Mouse (Mus musculus) cerebellum, adult 9-10 months (tissue): Measurements from ENCODE around the gene Prkch.

Source experiments
- DNase-seq: peaks from one replicate; pipeline ENCODE4 v3.0.0; 2022

Gene Prkch

GRCm38 (mm10) chr12:73764649-73765525 is 180.3 kb downstream of the Prkch start:
- DNase-seq = no peak

GRCm38 (mm10) chr12:73766152-73766551 is 181.6 kb downstream of the Prkch start:
- DNase-seq = no peak

GRCm38 (mm10) chr12:73768788-73769187 is 184.2 kb downstream of the Prkch start:
- peak; percentile 30 for DNase-seq

DNA sequence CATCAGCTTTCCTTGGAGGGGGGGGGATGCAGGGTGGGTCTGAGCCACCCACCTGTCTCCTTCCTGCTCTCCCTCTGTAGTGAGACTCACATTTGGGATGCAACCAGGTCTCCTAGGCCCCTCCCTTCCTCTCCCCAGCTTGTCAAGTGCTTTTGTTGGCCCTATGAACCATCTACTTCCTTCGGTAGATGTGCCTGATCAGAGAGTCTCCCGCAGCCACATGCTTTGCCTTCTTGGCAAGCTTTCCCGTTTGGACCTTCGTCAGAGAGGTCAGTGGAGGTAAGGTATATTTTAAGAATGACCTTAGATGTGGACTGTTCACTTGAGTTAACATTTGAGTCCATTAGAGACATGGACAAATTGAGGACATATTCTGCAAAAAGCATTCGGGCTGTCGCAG is 184.9 kb downstream of the Prkch start:
- DNase-seq = no peak

DNA sequence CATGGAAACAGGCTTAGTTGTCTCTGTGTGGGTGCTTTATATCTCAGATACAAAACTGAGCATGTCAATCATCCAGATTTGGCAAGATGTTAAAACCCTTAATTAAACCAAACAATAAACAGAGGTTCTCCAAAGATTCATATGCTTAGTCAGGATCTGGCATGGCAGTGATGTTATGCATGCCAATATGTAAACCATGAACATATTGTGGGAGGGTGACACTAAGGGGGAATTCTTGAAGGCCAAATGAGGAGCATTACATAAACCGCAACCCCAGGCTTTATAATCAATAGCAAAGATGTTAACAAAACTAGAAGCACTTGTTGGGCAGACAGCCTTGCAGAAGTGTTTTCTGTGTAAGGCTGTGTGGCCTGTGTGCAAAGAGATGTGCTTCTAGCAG is 186.2 kb downstream of the Prkch start:
- DNase-seq = no peak

- no peak for DNase-seq
Observed at GRCm38 (mm10) chr12:73774793-73775385, 190.3 kb downstream of the Prkch start.

GRCm38 (mm10) chr12:73776401-73776945 is 191.9 kb downstream of the Prkch start:
- no peak for DNase-seq

- no peak for DNase-seq
Observed at GRCm38 (mm10) chr12:73777673-73778072, 193.1 kb downstream of the Prkch start.

DNA sequence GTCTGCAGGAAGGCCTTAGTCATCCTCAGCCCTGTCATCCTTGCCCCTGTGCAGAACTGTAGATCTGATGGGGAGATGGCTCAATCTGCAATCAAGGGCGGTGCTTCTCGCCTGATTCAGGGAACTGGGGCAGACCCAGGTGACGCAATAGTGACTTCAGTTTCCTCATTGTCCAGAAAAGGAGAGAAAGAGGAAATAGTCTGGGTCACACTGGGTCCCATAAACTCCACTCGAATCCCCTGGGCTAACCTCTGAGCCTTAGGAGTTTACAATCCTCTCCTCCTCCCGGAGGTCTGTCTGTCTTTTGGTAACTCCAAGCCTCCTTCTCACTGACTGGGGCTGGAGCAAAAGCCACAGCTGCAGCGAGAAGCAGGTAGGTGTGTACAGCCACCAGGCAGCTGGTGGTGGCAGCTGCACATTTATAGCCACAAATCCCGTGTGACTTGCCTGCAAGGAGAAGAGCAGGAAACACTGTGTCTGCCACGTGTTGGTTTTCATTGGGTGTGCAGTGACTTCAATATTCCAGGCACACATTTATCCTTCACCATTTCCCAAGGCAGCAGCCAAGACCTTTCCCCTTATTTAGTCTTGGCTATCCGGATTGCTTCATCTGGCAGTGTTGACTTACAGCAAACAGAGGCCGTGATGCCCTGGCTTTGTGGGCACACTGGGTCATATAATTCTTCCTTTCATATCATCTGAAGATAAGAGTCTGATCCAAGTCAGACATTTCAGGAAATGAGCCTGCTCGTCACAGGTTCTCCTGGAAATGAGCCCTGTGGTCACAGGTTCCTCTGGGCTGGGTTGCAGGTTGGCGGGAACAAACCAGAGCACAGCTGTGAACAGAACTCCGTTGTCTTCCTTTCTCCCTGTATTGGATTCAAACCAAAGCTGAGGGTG is 195.0 kb downstream of the Prkch start:
- DNase-seq = no peak

- no peak for DNase-seq
Observed at GRCm38 (mm10) chr12:73781425-73782032, 196.9 kb downstream of the Prkch start.

DNA sequence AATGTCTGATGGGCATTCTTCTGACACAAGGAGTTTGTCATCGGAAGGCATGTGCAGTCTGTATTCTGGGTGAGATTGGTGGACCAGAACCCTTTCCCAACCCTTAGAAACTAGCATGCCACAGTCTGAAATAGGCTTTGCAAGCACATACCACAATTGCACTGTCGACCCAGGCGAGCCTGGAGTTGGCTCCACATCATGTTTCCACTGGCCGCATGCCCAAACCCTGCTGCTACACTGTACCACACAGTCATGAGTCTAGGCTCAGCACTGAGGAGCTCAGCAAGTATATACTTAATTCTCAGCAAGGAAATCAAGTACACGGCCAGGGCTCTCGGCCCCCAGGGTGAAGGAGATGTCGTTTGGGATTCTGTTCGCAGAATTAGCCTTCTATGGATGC is 202.3 kb downstream of the Prkch start:
- peak; percentile 88 for DNase-seq

DNA sequence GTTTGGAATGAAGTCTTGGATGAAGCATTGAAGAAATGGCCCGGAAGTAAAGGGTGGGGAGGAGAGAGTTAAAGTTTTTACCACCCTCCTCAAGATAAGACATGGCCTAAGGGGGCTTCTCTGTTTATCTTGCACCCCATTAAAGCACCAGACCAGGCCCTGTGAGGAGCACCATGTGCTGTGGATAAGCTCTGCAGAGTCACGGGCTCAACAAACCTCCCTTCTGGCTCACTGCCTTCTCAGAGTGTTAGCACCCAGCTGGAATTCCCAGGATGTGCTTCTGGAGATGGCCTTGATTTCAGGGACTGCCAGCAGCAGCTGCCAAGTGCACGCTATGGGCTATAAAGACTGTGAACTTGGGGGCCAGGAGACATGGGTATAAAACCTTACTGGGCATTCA is 204.3 kb downstream of the Prkch start:
- no peak for DNase-seq

GRCm38 (mm10) chr12:73790571-73791108 is 206.0 kb downstream of the Prkch start:
- DNase-seq = no peak

- DNase-seq = no peak
Observed at GRCm38 (mm10) chr12:73793216-73793615, 208.6 kb downstream of the Prkch start.

DNA sequence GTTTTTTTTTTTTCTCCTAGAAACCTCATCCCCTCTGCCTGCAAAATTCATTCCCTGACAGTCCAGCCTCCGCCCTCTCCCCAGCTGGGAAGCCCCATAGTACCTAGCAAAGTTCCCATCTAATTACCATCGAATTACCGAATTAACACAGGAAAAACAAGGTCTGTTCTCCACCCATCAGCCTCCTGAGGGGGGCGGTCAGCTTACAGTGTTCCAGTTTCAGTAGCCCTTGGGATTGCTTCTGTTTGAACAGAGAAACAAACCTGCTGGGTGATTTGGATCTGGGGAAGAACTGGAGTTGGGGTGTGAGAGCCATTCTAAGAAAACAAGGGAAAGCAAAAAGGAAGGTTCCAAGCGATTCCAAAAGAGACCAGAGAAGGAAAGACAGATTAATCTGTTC is 209.1 kb downstream of the Prkch start:
- DNase-seq = peak; percentile 31

- peak; percentile 62 for DNase-seq
Observed at GRCm38 (mm10) chr12:73794151-73794883, 209.7 kb downstream of the Prkch start.

- no peak for DNase-seq
Observed at GRCm38 (mm10) chr12:73799671-73800070, 215.1 kb downstream of the Prkch start.

DNA sequence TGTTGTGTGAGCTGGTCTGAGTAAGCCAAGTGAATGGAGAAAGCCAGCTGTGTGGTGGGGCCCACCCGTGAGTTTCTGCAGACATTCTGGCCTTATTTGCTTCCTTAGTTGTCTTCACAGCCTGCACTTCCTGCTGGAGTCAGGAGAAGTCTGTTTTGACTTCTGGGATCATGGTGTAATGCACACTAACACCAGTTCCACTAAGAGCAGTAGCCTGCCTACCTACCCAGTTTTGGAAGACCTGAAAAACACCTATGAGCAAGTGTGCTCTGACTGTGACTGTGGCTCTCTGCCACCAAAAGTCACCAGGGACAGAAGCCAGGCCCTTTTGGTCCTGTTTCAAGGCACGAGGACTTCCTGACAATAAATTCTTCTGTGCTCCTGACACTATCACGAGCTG is 216.3 kb downstream of the Prkch start:
- peak; percentile 43 for DNase-seq

- peak; percentile 68 for DNase-seq
Observed at GRCm38 (mm10) chr12:73801845-73802244, 217.2 kb downstream of the Prkch start.

DNA sequence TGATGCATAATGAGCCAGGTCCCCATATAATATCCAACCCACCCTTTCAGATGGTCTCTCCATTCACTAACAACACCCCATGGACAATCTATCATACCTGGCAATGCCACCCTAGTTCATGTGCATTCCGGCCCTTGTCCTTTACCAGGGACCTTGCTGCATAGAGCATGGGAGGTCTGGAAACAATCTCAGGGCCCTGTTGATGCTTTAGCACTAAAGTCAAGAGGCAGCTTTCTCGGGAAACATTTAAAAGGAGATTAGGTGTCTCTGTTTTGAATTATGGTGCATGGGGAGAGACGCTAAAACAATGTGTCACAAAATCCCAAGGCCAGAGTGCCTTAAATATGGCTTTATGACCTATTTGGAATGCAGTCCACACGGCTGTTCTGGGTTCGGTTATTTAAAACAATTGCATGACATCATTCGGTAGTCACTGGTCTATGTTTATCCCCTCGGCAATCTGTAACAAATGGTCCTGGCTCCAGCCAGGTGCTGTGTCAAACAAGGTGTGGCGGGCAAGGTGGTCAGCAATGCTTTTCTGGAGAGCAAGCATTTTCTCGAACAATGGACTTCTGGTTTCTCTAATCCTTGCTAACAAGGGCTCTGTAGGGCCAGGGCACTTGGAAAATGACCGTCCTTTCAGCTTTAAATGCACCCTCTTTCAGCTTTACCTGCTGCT is 217.9 kb downstream of the Prkch start:
- DNase-seq = peak; percentile 49

DNA sequence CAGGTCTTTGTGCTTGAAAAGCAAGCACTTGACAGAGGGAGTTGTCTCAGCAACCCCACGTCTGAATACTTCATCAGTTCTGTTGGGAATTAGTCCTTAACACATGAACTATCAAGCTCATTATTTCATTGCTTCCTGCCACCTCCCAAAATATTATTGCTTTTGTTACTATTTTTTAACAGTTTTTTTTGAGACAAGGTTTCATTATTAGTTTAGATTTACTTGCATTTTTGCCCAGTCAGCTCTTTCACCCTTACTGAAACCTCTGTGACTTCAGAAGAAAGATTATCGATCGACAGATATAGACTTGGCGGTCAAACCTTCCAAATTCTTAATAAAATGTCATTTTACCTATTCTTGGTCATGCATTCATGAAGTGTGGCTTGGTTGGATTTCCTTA is 219.3 kb downstream of the Prkch start:
- DNase-seq = no peak
